Mouse (Mus musculus): ENCODE results near the gene Atp6v1a.

DNA sequence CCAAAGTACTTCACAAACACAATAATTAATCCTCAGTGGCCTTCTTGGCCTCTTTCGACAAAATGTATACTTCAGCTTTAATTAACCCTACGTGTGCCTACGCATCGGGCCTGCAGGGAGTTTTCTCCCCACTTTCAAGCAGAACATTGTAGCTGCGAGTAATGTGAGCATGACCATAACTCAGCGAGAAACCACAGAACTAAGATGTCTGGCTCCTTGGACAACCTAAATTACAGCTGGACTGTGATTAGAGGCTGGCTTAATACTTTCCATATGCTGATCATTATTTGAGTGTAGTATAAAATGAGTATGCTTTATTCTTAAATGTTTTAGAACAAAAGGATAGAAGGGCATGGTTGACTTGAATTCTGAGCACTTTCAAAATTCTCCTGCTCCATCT lies 86.2 kb downstream of the Atp6v1a start:
- TF ChIP-seq CTCF (IDR thresholded peaks at IDR 0.05; ENCODE audit: insufficient read depth, low read length) (no peak), POLR2A (IDR thresholded peaks at IDR 0.05; ENCODE audit: borderline replicate concordance, extremely low read depth, low read depth, low read length) (no peak)

All from lung, adult 2 months (tissue).